Mouse (Mus musculus) adrenal gland, postnatal 25 days (tissue): ENCODE results near the gene Tpgs1. TPM values are rescaled to one million over a fixed set of nuclear protein-coding genes. Genes with fewer than 3 reads are reported as not detected.

Experiments used
- DNase-seq: peaks from one replicate; pipeline ENCODE4 v3.0.0; 2021; ENCODE audit warnings: mixed read lengths
- total RNA-seq: library from RNA; stranded (reverse); gene quantifications from 2 replicates; pipeline ENCODE4 v1.2.3, GENCODE M21; 2021

The Tpgs1 gene
- total RNA-seq, 1 experiment from 2014 or later: 36.5 TPM

DNA sequence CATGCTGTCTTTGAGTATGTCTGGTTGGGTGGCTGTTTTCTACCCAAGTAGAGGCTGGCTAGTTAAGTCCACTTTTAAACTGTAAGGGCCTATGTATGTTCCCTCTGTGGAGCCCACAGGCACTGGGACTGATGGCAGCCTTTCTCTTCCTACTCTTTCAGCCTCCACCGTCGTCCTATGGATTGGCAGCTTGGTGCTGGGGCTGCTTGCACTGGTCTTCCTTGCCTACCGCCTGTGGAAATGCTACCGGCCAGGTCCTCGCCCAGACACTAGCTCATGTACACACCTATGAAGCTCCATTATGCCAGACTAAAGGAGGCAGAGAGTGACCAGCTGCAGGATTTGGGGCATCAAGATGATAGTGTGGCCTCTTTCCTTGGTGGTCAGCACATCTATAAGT lies 1.1 kb upstream of the Tpgs1 start:
- DNase-seq: no peak

DNA sequence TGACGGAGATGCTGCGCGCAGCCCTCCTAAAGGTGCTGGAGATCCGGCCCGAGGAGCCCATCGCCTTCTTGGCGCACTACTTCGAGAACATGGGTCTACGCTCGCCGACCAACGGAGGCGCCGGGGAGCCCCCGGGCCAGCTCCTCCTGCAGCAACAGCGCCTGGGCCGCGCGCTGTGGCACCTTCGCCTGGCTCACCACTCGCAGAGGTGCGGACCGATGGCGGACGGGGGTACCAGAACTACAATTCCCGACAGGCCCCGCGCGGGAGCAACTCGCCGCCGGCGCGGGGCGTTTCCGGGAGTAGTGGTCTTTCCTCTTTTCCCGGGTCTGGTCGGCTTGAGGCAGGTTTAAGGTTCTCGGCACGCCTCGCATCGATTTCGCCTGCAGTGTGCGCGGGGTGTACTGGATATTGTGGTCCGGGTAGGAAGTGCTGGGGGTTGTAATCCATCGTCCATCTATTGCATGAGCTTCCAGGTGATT lies 448 bp downstream of the Tpgs1 start:
- peak; percentile 79 for DNase-seq

DNA sequence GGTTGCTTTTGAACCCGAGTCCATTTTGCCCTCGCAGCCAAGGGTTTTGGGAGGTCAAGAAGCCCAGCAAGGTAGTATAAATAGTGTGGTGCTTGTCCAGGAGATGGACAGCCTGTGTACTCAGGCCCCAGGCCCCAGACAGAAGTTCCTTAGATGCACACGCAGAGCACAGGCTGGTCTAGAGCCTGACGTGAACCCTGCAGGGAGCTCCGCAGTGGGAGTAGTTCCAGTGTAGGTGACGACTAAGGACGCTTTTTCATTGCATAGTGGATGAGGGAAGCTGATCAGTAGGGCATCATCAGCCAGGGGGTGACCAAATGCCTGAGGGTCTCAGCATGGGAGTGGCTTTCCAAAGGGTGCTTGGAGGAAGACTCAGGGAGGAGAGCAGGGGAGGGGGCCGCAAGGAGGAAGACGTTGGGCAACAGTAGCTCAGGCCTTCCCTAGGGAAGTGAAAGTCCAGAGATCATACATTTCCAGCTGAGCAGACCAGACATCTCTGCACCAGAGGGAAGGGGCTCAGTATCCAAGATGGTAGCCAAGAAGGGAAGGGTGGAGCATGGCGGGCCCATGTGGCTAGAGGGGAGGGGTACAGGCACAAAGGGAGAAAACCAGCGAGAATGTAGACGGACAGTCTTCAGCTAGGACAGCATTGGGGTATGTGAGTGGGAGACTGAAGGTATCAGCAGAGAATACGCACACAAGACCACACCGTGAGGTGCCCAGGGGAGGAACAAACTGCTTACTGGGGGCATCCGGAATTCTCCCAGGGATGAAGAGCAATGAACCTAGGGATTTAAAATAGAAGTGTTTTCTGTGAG lies 1.1 kb downstream of the Tpgs1 start:
- DNase-seq: no peak

DNA sequence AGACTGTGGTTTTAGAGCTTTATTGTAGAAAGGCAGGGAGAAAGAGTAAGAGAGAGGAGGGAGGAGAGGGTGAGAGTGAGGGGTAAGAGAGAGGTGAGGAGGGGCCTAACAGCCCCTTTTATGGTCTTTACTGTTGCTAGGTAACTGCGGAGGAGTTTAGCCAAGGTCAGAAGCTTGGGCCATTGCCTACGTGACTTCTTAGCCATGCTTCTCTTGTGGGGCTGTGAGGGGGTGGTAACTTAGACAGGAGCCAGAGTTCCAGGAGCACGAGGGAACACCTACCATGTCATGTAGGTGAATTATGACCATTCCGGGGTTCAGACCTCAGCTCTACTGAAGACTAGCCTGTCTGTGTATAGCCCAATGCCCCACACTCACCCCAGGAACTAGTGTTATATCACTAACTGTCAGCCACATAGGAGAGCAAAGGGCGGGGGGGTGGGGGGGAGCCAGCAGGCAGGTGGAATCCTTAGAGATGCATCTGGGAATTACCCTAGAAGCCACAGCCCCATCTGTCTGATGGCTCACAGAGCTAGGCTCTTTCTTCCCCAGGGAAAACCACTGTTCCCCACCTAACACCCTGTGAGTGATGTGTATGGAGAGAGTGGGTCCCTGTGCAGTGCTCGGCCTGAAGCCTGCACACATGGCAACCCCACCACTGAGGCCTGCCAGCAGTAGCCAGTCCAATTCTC lies 2.4 kb downstream of the Tpgs1 start:
- no peak for DNase-seq

DNA sequence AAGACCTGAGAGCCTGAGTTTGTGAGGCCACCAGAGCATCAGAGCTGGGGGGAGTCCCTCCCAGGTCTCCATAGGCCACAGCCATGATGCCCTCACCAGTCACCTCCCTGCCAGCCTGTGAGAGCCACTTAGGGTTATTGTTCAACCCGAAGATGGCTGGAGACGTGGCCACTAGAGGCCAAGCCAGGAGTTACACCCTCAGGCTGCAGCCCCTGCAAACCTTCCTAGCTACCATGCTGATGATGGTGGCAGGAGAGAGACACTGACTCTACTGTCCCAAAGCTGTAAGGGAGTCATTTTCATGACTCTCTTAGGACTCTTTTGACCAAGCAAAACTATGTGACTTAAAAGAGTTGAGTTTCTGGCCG lies 2.9 kb downstream of the Tpgs1 start:
- no peak for DNase-seq

DNA sequence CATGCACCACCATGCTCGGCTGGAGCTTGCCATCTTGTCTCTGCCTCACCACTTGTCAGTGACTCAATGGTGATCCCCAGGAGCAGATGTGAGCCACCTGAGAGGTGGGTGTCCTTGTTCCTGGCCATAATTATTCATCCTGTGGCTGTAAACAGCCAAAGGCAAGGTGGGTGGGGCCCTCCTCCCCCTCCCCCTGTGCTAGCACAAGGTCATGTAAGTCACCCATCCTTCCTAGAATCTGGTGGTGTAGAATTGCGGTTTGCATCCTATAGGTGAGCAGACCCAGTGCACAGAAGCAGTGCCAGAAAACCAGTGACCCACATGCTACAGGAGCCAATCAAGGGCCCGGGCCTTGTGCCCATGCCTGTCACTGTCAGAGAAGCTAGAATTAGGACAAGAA lies 3.9 kb downstream of the Tpgs1 start:
- no peak for DNase-seq

DNA sequence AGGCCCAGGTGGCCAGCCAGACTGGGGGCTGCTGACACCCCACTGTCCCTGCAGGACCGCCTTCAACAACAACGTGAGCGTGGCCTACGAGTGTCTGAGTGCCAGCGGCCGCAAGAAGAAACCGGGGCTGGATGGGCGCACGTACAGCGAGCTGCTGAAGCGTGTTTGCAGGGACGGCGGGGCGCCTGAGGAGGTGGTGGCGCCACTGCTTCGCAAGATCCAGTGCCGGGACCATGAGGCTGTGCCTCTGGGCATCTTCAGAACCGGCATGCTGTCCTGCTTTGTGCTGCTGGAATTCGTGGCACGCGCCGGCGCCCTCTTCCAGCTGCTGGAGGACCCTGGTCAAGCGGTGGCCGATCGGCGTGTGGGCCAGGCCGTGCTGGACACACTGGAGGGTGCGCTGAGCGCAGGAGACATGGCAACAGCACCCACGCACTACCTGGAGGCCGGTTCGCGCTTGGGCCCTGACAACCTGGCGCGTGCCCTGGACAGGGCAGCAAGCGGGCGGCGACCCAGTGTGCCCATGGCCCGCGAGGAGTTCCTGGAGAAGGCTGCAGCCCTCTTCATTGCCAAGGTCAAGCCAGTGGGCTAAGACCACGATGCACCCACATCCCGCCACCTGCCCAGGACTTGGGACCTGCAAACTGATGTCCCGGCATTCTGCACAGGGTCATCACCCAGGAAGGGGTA lies 6.3 kb downstream of the Tpgs1 start:
- no peak for DNase-seq

DNA sequence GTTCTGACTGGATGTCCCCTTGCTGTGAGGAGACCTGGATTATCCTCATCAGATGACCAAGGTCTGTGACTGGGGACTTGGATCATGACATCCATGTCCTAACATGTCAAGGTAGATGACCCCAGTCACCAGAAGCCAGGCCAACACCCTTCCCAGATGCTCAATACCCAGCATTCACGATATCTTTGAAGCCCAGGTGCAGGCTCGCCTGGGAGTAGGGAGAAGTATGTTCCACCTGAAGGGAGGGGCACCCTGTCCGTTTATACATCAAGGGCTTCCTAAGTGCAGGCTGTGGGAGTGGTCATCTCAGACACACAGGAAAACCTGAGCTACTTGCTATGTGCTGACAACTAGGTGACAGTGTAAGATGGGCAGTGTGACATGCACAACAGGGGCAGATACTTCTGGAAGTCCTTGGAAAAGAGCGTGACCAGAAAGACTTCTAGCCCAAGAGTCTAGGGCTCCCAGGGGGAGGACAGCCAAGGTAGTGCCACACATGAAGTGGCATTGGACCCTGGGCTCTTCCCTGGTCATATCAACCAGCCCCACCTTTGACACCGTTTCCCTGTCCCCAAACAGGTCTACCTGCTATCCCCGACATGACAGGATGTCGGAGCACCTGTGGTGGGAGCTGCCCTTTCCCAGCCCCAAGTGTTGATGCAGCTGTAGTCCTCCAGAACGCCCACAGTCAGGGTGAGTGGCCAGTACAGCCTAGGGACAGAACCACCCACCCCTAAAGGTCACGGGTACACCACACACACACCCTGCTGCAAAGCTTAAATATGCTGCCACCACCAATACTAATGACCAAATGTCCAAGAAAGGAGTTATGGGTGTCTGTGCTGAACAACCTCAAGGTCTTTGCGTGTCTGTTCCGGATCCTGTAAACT lies 11.7 kb downstream of the Tpgs1 start:
- no peak for DNase-seq

DNA sequence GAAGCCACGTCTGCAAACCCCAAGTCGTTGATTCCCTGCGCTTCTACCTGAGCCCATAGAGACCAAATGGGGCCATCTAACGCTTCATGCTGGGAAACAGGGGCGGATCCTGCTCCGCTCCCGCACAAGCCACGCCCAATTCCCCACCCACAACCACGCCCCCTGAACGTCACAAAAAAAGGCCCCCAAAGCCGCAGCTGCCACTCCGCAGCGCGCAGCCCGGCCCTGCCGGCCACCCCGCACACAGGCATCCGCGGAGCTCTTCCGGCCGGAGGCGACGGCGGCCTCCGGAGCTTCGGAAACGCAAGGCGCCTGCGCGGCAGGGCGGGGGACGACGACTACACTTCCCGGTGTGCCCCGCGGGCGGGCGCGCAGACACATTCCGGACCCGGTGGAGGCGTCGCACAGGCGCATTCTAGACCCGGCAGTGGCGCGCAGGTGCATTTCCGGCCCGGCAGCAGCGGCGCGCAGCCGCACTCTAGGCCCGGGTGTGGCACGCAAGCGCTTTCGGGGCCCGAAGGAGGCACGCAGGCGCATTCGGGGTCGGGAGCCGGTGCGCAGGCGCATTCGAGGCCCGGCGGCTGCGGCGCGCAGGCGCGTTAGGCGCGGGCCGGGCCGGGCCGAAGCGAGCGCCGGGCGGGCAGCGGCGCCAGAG lies 12.5 kb downstream of the Tpgs1 start, which contains the start of gene Cdc34:
Cdc34 (plus strand) TSS at position 605 of the 655 bp plus-strand sequence.
- peak; percentile 99 for DNase-seq

DNA sequence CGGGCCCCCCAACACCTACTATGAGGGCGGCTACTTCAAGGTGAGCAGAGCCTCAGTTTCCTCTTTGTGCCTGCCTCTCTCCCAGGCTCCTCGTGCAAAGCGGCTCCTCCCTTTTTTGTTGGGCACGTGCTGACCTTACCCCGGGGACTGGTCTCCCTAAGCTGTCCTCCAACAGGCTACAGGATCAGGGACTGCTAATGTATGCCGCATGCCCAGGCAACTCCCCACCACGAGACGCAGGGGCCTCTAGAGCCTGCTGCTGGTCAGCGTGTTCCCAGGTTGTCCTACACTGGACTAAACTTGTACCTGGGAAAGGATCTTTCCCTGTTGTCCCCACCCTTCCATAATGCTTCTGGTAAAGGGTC lies 13.4 kb downstream of the Tpgs1 start:
- no peak for DNase-seq

DNA sequence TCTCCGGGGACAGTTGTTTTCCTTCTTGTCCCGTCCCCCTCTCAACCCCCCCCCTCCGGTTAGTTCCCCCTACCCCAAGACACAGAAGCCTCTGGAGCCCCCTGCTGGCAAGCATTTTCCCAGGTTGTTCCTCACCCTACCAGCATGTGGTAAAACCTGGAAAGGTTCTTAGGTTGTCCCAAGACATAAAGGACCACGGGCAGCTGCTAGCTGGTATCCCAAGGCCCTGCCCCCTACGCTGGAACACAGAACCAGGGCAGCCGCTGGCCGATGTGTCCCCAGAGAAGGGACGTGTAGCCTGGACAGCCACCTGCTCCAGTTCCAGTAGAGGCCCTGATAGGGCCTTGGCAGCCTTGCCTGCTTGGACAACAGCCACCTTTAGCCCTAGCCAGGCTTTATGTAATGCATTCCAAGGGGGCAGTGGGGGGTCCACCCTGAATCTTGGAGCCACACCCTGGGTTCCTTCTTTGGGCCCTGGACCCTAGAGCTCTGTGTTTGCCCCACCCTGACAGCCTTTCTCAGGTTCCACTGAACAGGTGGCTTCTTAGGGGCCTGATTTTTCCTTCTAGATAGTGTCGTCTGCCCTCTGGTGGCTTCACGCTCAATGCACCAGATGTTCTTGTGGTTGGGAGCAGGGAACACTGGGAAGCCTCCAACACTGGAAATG lies 13.9 kb downstream of the Tpgs1 start:
- peak; percentile 58 for DNase-seq

DNA sequence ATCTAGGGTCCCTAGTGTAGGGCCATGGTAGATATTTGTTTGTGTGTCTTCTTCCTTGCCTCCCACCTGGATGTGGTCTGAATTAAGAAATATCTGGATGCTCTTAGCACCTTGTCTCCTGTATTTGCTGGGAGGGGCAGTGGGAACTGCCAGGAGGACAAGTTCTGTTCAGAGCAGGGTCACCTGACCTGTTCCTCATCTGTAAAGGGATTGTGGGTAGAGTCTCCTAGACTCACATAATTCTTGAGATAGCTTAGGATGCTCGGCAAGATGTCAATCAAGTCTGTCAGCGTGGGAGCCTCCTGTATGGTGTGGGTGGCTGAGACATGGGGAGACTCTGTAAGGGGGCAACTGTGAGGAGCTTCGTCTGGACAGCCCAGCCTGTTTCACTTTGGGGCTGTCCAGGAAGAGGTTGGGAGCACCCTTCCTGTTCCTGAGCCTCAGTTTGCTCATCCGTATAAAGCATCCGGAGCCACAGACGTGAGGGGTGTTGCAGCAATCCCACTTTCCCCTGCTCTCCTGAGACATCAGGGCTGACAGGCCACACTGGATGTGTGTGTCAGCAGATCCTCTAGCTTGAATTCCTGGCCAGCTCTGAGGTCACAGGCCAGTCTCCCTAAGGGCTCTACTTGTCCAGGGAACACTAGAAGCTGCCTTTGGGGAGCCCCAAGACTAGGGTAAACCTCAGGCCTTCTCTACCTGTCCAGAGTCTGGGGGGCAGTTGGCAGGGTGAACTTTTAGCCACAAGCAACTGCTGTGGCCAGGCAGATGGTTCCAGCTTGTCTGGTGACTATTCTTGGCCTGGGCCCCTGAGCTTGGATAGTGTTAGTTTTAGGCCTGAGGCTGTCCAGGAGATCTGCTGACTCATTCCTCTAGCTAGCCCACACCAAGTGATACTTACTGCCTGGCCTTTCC lies 14.8 kb downstream of the Tpgs1 start:
- no peak for DNase-seq

DNA sequence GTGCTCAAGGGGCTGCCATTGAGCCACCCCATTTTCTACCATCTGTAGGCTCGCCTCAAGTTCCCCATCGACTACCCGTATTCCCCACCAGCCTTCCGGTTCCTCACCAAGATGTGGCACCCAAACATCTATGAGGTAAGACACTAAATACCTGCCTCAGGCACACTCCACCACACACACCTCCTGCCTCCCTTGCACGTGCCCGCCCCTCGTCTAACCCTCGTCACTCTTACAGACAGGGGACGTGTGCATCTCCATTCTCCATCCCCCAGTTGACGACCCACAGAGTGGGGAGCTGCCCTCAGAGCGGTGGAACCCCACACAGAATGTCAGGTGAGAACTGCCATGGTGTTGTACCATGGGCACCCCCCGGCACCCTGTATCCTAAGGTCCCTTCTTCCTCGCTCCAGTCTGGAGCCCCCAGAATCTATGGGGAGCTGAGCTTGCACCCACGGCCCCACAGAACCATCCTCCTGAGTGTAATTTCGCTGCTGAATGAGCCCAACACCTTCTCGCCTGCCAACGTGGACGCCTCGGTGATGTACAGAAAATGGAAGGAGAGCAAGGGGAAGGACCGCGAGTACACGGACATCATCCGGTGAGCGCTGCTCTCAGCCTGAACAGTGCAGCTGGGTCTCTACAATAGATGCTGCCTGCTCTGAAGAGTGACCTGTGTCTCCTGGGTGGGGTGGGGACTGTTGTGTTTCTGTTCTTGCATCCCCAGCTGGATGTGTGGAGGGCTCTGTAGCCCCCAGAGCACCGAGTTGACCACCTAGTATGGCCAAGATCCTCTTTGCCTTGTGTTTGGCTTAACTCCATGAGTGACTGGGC lies 15.8 kb downstream of the Tpgs1 start:
- no peak for DNase-seq

DNA sequence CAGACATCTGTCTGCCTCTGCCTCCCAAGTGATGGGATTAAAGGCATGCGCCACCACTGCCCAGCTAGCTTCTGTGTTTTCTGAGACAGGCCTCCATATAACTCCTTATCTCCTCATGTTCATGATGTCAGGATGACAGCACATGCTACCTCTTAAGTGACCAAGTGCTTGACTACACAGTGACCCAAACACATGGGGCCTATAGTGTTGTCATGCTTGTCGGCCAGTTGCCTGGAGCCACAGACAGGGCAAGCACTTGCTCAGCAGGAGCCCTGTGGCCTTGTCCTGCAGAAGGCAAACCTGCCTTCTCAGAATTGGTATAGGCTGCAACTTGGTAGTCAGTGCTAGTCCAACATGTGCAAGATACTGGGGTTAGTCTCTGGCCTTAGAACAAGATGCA lies 17.1 kb downstream of the Tpgs1 start:
- DNase-seq: no peak

DNA sequence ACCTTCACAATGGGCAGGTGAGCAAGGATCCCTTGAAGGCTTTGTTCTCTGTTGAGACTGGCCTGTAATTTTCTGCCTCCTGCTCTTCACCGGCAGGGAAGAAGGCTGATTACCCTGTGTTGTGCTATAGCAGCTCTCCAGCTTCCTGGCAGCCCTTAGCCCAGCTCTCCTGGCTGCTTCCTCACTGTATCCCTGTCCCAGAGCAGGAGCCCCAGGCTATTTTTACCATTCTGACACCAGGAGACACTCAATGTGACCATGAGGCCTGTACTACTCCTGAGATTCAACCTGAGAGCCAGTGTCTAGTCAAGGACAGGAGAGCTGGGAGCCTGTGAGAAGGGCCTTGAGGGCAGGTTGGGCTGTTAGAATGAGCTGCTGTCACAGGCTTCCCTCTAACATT lies 17.5 kb downstream of the Tpgs1 start:
- no peak for DNase-seq

DNA sequence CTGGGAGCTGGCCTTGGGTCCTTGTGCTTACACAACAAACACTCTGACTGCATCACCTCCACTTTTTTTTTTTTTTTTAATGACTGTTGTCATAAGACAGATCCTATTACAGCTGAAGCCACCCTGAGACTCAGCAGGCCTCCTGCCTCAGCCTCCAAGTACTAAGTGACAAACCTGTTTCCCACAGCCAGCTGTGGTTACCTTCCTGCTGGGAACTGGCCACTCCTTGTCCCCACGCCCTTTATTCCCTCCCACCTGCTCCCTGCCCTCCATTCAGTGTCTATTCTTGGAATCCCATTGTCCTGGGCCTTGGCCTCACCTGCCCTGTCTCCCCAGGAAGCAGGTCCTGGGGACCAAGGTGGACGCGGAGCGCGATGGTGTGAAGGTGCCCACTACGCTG lies 18.3 kb downstream of the Tpgs1 start:
- DNase-seq: no peak

DNA sequence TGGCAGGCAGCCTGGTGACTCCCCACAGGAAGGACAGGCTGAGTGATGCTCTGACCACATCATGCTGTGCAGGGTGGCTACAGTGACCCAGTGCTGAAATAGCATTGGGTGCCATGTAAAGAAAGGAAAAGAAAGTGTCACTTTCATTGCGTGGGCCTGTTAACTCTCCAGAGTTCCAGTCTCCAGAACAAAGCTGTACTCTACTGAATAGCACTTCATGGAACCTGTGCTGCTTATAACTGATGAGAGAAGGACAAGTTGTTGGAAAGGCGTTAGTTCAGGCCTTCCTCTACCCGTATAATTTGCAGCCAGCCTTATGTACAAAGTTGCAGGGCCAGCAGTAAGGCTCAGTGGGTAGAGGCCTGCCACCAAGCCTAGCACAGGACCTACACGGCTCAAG lies 19.6 kb downstream of the Tpgs1 start, which contains the start of gene Gzmm:
Gzmm (plus strand) TSS at position 301 of the 400 bp plus-strand sequence.
- no peak for DNase-seq

DNA sequence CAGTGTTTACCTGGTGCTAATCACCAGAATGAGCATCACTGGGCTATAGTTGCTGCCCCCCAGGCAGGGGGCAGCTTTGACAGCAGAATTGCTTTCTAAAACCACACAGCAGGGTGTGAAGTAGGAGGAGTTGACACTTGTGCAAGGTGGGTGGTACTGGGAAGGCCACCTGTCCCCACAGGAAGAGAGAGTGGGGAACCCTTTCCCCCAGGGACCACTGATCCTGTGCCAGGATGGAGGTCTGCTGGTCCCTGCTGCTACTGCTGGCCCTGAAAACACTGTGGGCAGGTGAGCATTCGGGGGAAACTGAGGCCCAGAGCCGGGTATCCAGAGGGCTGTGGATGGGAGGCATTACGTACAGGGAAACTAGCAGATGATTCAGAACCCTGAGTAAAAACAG lies 20.0 kb downstream of the Tpgs1 start:
- DNase-seq: no peak
